Mouse (Mus musculus) A20 (cell line): ENCODE results near the gene Jmy.

Experiments used
- DNase-seq: peaks from one replicate; pipeline ENCODE4 v3.0.0-alpha.2; 2011; ENCODE audit warnings: low read depth, low spot score

Gene Jmy

DNA sequence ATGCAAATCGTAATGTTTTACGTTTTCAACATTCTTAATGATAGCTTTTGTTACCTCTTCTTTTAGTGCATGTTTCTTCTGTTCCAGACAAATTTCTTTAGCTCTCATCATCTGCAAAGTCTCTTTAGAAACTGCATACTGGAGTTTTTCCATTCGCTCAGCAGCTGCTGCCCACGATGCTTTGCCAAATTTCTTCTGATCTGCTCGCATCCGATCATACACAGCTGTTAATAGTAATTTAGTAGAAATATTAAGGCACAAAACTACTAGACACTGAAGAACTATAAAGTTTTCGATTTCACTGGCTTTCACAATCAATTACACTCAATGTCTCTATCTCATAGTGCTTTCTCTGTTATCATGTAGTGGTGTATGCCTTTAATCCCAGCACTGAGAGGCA is 40.0 kb downstream of the Jmy start:
- no peak for DNase-seq

DNA sequence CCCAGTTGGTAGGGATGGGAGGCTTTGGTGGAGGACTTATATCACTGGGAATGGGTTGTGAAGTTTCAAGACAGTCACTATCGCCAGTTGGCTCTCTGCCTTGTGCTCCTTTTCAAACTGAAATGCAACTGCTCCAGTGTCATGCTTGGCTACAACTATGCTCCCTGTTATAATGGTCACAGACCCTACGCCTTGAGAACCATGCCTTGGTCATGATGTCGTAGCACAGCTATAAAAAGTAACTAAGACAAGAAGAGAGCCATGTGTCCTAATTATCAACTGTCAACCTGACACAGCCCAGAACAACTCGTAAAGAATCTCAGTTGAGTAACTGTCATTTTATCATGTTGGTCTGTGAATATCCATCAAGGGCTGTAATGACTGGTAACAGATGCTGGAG is 41.0 kb downstream of the Jmy start:
- no peak for DNase-seq

DNA sequence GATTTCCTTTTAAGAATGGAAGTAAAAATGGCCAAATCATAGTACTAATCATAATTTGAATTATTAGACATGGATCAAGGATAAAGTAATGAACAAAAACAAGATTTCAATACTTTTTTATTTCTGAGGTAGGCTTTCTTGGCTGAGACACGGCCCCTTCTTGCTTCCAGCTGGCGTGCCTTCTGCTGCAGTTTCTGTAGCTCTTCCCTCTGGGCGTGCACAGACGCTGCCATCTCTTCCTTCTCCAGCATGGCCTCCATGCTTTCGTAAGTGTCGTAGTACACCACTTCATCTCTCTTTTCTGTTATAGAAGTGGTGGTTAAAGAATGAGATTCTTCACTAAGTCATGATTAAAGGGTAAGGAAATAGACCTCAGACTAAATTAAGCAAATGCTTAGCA is 46.3 kb downstream of the Jmy start:
- DNase-seq = no peak

DNA sequence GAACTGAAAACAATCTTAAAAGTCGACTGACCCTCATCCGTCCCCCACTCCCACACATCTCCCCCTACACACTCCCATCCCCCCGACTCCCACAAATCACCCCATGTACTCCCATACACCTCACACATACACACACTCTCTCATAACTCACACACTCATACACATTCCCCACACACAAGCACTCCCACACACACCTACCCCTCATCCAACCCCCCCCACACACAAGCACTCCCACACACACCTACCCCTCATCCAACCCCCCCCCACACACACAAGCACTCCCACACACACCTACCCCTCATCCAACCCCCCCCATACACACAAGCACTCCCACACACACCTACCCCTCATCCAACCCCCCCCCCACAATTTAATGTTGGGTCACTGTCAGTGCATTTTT is 59.4 kb downstream of the Jmy start:
- DNase-seq = no peak

DNA sequence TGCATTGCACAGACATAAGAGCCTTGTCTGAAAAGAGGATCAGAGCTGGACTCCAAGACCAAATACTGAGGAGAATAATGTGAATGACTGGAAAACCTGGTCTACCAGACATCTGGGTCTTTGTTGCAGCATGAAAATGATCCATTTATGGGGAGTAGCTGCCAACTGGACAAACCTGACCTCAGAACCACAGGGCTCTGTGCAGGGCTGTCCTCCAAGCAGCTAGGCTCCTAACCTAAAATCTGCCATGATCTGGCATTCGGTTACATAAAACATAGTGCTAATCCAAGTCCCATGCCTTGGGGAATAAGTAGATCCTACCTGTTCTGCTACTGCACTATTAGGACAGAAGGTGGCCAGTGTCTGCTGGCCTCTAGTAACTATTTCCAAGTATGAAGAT is 70.4 kb downstream of the Jmy start:
- DNase-seq = no peak

DNA sequence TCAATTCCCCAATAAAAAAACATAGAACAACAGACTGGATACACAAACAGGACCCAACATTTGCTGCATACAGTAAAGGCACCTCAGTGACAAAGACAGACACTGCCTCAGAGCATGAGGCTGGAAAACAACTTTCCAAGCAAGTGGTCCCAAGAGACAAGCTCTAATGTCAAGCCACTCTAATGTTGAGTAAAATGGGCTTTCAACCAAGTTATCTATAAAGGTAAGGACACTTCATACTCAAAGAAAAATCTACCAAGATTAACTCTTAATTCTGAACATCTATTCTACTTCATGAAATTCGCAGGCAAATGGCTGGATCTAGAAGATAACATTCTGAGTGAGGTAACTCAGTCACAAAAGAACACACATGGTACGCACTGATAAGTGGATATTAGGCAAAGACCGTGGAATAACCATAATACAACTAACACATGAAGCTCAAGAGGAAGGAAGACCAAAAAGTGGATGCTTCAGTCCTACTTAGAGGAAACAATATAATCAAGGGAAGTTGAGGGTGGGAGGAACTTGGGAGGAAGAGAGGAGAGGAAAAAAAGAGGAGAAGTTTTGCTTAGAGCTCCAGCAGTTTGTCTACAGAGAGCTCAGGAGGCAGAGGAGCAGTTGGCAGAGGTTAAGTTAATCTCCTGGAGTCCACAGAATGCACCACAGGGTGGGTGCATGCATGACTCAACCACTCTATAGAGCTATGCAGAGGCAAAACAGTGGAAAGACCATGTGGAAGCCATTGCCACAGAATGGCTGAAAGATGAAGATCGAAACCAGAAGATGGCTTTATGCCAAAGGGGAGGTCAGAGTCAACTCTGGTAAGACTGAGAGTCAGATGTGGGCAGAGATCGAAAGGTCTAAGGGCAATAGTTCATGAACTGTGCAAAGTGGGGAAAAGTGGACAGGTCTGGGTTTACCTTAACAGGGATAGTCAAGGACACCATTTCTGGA is 71.4 kb downstream of the Jmy start:
- DNase-seq = no peak

DNA sequence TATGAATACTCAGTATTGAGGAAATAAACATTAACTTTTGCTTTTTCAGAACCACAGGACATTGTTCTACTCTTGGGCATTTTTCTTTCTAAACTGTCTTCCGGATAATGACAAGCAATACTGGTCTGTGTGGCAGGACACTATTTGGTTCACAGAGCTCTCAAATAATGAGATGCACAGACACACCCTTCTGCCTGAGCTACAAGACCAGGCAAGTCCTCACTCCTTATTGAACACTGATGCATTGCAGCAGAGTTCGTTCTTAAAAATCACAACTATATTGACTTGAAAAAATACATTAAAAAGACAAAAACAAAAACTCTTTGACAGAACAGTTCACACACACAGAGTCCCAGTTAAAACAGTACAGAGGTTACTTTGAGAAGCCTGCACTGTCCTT is 76.4 kb downstream of the Jmy start:
- DNase-seq = no peak

DNA sequence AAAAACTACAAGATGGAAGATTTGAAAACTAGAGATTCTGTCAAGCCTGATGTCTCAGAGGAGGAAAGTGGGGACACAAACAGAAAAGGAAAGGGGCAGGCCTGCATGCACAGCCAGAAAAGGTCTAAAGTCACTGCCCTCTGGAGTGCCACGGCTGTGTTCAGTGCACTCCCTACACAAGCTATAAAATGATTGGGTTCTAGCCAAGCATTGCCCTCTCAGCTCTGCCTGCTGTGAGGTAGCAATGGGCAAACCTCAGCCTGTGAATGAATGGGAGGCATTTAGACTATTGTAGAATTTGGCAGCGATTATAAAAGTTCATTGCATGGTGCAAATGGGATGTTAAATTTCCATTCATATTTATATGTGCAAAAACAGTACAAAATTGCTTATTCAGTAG is 79.8 kb downstream of the Jmy start:
- DNase-seq = no peak

DNA sequence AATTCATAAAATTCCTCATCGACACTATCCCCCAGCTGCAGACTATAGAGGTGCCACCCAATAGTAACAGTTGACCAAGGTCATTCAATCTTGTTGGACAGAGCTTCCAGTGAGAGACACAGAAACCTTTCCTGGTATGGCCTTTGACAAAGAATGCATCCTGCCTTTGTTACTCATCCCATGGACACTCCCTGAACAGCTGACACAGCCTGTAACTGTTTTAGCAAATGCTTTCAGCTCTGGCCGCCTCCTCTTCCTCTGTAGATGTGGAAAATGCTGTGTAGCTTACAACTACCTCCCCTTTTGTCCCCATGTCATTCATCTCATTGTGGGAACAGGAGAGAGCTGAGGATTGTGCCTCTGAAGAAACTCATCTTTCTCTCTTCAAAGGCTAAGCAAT is 81.3 kb downstream of the Jmy start:
- DNase-seq = no peak

DNA sequence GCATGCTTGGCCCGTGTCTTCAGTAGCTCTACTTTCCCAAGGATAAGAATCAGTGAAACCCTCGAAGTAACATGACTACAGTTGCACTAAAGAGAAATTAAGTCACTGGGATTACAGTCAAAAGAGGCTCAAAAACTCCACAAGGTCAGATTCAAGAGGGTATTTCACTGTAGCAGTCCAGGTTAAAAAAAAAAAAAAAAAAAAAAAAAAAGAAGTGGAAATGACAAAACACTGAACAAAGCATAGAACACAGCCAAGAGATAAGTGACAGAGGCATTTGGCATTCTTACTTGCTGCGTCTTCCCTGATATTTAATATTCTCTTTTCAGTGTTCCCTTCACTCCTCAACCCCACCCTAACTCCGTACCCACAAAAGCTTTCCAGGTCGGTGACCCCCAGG is 84.6 kb downstream of the Jmy start:
- DNase-seq = no peak

DNA sequence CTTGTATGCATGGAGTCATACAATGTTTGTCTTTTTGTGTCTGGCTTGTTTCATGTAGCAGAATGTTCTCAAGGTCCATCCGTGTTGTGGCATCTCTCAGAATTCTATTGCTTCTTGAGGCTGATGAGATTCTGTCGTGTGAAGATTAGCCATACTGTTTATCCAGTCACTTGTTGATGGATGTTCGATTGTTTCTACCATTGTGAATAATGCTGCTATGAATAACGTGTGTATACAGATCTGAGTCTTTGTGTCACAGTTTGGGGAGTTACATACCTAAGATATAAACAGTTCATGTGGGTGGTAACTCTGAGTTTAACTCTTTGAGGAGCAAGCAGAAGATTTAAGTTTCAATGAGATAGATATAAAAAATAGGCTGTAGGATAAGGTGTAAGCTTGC is 89.3 kb downstream of the Jmy start:
- no peak for DNase-seq

DNA sequence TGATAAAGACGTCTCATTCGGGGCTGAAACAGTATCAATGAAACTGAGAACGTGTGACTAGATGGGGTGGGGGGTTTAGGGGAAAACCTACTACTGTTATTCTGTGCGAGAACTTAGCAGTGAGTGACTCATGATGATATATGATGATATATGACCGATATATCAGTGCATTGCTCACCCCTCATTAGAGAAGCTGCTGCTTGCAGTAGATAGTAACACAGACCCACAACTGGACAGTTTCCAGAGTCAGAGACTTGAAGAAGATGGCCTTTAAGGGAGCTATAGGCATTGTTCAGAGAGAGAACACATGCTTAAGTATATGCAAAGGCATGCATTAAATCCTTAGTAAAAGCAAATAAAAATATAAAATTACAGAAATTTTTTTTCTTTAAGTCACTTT is 92.8 kb downstream of the Jmy start:
- no peak for DNase-seq

DNA sequence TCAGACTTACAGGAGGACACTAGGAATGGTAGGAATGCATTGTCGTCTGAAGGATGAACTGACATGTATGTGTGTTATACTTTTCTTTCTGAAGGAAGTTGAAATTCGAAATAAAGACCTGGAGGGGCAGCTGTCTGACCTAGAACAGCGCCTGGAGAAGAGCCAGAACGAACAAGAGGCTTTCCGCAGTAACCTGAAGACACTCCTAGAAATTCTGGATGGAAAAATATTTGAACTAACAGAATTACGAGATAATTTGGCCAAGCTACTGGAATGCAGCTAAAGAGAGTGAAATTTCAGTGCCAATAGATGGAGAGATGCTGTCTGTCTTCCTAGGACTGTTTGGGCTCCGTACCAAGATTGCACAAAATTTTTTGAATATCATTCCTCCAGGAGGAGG is 97.7 kb downstream of the Jmy start:
- DNase-seq = no peak

DNA sequence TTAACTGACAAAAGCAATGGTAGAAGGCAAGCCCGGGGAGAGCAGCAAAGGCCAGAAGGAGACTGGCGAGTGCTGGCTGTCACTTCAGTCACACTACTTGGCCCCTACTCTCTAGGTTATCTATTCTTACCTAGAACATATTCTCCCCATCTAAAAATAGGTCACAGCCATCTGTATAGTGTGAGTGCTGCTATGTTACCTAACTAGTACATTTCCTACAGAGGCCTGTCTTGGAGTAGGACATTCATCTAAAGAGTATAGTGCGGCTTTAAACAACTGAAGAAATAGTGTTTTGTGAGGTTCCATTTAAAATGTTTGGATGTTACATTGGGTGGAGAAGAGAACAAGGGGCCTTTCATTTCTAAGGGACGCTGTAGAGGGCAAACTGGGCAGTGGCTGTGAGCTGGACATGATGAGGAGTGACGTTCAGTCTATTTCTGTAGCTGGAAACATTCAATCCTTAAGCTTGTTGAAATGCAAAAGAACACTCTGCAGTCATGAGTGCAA is 99.8 kb downstream of the Jmy start:
- no peak for DNase-seq

DNA sequence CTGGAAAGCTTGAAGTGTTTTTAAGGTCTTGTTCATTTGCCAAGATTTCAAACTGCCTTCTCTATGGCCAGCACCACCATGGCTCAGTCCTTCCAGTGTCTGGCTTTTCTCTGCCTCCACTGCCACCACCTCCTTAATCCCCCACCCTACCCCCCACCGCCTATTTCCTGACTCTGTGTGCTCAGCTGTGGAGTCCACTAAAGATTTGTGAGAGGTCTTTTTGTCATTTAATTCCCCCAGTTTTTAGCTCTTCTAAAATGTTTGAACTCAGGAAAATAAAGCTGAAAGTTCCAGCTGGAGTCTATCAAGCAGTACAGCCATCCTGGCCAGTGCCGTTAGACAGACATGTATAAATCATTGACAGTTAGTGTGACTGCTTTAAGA is 110.4 kb downstream of the Jmy start:
- DNase-seq = no peak

DNA sequence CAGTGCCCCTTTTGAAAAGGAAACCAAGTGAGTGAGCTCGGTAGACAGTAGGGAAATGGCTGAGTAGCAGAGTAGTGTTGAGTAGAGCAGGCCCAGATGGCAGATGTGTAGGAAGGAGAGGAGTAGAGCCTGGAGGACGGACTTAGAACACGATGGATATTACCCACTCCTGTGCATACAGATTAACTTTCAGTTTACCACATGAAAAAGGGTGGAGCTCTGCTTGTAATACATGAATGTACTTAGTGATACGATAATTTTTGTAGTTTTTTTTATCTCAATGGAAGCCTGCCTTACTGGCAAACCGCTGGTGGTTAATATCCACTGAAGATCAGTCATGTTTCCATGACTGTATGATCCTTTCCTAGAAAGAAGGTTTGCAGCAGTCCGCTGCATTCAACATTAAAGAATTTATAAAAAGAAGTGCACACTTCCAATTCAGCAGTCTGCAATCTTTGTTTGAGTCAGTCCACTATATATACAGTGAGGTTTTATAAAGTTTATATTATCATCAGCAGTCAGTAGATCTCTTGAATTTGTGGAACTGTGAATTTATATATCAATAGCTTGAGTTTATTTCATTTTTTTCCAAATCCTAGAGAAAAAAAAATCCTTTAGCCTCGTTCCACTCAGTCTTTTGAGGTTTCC is 110.9 kb downstream of the Jmy start:
- peak; percentile 16 for DNase-seq

DNA sequence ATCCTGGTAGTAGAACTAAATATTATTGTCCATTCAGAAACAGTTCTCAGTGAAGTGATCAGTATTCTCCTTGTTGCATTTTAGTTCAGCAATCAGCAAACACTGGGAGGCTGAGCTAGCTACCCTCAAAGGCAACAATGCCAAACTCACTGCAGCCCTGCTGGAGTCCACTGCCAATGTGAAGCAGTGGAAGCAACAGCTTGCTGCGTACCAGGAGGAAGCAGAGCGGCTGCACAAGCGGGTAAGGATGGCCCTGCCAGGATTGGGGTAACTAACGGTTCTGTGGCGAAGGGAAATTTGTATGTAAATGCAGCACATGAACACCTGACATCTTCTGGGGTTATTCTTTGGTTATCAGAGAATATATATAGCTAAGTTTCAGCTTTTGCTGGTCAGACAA is 112.2 kb downstream of the Jmy start:
- DNase-seq = peak; percentile 48

DNA sequence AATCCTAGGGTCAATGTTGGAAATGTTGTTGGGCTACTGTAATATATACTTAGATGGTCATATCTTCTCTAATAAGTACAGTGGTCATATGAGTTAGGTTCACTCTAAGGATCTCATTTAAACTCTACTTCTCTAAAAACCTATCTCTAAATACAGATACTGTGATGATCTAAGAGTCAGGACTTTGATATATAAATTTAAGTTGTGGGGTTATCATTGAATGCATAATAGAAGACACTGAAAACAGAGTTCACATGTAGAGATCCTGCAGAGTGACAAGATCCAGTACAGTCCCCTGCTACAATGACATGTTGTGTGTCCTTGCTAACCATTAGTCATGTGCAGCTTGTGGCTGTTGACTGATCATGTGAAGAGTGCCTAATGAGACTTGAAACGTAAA is 114.5 kb downstream of the Jmy start:
- DNase-seq = no peak

DNA sequence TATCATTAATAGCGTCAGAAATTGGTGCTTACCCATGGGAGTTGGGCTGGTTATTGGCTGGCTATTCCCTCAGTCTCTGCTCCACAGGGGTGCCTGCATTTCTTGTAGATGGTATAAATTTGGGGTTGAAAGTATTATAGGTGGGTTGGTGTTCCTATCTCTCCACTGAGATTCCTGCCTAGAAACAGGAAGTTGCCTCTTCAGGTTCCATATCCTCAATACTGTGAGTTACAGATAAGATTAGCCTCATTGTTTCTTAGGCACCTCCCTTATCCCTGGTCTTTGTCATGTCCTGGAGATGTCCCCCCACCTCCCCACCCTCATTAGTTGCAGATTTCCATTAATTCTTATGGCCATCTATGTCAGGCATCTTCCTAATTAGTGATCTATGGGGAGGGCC is 115.1 kb downstream of the Jmy start:
- no peak for DNase-seq

DNA sequence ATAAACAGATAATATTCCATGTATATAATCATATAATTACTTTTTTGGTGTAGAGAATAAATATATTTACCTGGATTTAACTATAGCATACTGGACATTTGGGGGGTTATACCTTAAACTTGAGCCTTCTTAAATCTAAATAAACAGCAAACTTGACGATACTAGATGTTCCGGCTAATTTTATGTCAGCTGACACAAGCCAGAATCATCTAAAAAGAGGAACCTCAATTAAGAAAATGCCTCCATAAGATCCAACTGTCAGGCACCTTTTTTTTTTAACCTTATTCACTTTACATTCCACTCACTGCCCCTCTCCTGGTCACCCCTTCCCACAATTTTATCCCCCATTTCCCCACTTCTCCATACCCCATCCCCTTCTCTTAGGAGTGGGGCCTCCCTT is 116.0 kb downstream of the Jmy start:
- DNase-seq = no peak

DNA sequence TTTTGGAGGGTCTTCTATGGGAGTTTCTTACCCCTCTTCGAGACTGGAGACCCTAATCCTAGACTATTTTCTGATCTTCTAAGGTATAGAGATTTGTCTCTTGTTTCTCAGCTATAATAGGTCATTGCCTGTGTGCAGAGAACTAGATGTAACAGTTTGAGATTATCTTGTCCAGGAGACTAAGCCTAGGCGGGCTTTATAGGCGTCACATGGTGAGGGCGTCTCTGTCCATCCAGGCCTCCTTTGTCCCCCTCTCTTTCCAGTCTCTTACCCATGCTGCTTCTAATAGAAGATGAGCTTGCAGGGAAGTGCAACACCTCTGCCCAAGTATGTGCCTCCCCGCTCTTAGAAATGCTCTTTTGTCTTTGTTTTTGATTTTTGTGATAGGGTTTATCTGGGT is 116.5 kb downstream of the Jmy start:
- DNase-seq = no peak

DNA sequence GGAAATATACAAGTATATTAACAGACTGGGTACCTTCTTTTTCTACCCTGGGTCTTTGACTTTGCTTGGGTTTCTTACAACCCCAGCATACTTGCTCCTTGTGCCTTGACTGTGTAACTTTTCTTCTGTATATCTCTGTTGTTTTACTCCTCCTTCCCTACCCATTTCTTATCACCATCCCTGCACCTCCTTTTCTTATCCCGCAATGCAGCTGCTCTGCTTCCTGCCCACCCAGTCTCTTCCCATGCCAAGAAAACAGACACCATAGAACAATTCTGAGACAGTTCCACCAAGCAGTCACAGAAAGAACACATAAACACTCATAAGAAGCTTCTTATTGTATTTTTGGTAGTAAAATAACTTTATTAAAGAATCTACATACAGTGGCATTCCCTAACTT is 118.3 kb downstream of the Jmy start:
- DNase-seq = no peak

DNA sequence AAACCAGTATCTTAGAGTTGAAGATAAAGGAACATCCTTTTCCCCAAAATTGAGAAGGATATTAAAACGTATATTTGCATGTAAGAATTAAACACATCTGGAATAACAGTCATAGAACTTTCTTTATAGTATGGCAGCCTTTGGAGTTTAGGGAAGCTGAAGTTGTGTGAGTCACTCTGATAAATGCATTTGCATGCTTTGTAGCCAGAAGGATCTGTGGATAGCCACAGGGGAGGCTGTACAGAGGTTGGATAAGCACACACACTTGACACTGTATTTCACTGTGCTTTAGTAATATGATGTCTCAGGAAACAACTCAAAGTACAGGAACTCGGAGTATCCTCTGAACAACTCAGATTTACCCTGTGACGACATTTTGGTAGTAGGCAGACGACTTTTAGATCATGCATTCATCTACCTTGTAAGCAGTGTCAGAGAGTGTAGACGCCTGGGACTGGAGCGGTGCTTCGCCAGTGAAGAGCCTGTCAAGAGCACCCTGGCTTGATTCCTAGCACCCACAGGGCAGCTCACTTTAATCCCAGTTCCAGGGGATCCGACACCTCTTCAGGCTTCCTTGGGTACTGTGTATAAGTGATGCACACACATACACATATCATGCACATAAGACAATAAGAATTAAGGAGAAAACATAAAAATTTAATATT is 119.1 kb downstream of the Jmy start:
- no peak for DNase-seq
